Mouse (Mus musculus) thymus, adult 18-20 months (tissue): Measurements from ENCODE around the gene Atp13a3.

Experiments
- DNase-seq, 2 experiments: peaks; one replicate each; pipeline ENCODE4 v3.0.0; 2022; ENCODE audit warnings: mixed read lengths in 2 of 2

The Atp13a3 gene

GRCm38 (mm10) chr16:30271941-30272595, 133.7 kb downstream of the Atp13a3 start:
- DNase-seq = no peak

- DNase-seq = no peak
These were observed 134.5 kb downstream of the Atp13a3 start for GRCm38 (mm10) chr16:30271223-30271761.

- no peak for DNase-seq
These were observed 138.4 kb downstream of the Atp13a3 start, which contains the start of gene Cpn2 for GRCm38 (mm10) chr16:30267359-30267758. Cpn2 (minus strand) TSS chr16:30267499.

- DNase-seq = no peak
These were observed 139.2 kb downstream of the Atp13a3 start for GRCm38 (mm10) chr16:30266561-30266960.

- no peak for DNase-seq
These were observed 140.2 kb downstream of the Atp13a3 start for GRCm38 (mm10) chr16:30265611-30266010.

GRCm38 (mm10) chr16:30263156-30263555, 142.6 kb downstream of the Atp13a3 start:
- DNase-seq = no peak

GRCm38 (mm10) chr16:30262664-30263063, 143.1 kb downstream of the Atp13a3 start:
- peak in 1 of 2 experiments; percentile 26 for DNase-seq
